Mouse (Mus musculus) MEL (cell line): ENCODE data around the gene Cela1. TPM values are rescaled to one million over a fixed set of nuclear protein-coding genes. Genes with fewer than 3 reads are reported as not detected.
A peak's percentile ranks its signal among the peaks of the same experiment; 100 is the strongest.

ENCODE experiments used
- DNase-seq: peaks from one replicate; pipeline ENCODE4 v3.0.0; 2011; ENCODE audit warnings: low read depth, low spot score
- H3K27ac ChIP-seq: 2 replicates; pipeline ENCODE4 v1.5.1; 2012; ENCODE audit warnings: low read depth, mild to moderate bottlenecking, control low read depth, low read length, moderate library complexity; ENCODE audit not compliant: control insufficient read depth
- H3K27me3 ChIP-seq, 2 experiments: fragments of 150-350 bp in 1 of 2; sonication (generic) in 1 of 2; 2 replicates each; pipeline ENCODE4 v1.6.1; 2012; ENCODE audit warnings: low read length in 2 of 2, mild to moderate bottlenecking in 2 of 2, improper control_type of control experiment in 1 of 2, moderate library complexity in 1 of 2; ENCODE audit not compliant: insufficient read depth in 2 of 2, control insufficient read depth in 1 of 2
- H3K36me3 ChIP-seq, 2 experiments: 2 replicates each; pipeline ENCODE4 v1.6.1; 2012 to 2014; ENCODE audit warnings: low read length in 2 of 2, improper control_type of control experiment in 1 of 2, inconsistent platforms in 1 of 2, mild to moderate bottlenecking in 1 of 2; ENCODE audit not compliant: insufficient read depth in 2 of 2, control insufficient read depth in 1 of 2
- H3K4me1 ChIP-seq, 2 experiments: fragments of 150-350 bp in 1 of 2; sonication (generic) in 1 of 2; 2 replicates each; pipeline ENCODE4 v1.6.1; 2012; ENCODE audit warnings: low read length in 2 of 2, improper control_type of control experiment in 1 of 2, mild to moderate bottlenecking in 1 of 2; ENCODE audit not compliant: insufficient read depth in 2 of 2, control insufficient read depth in 1 of 2
- H3K4me3 ChIP-seq, 2 experiments: fragments of 150-350 bp in 1 of 2; sonication (generic) in 1 of 2; 2 replicates each; pipeline ENCODE4 v1.5.1; 2012; ENCODE audit warnings: low read depth in 2 of 2, low read length in 2 of 2, mild to moderate bottlenecking in 2 of 2, moderate library complexity in 2 of 2, control low read depth in 1 of 2, improper control_type of control experiment in 1 of 2; ENCODE audit not compliant: control insufficient read depth in 1 of 2, insufficient read depth in 1 of 2
- H3K79me2 ChIP-seq: 2 replicates; pipeline ENCODE4 v1.6.1; 2012; ENCODE audit warnings: mild to moderate bottlenecking, low read length, moderate library complexity; ENCODE audit not compliant: control insufficient read depth, poor library complexity, insufficient read depth
- H3K9ac ChIP-seq: 2 replicates; pipeline ENCODE4 v1.6.1; 2012; ENCODE audit warnings: low read depth, mild to moderate bottlenecking, control low read depth, low read length, moderate library complexity; ENCODE audit not compliant: control insufficient read depth, poor library complexity, severe bottlenecking
- H3K9me3 ChIP-seq: fragments of 150-350 bp; sonication (generic); replicated peaks from 2 replicates; pipeline ENCODE4 v1.6.1; 2012; ENCODE audit warnings: mild to moderate bottlenecking, low read length, improper control_type of control experiment, moderate library complexity; ENCODE audit not compliant: insufficient read depth
- CHD1 ChIP-seq: IDR thresholded peaks from 2 replicates; pipeline ENCODE4 v1.6.1; 2012; ENCODE audit warnings: low read depth, mild to moderate bottlenecking, inconsistent platforms, low read length, improper control_type of control experiment
- GABPA ChIP-seq: IDR thresholded peaks from 2 replicates; pipeline ENCODE4 v1.6.1; 2012; ENCODE audit warnings: low read depth, mild to moderate bottlenecking, inconsistent platforms, low read length, improper control_type of control experiment, moderate library complexity
- JUND ChIP-seq: IDR thresholded peaks from 2 replicates; pipeline ENCODE4 v1.6.1; 2011; ENCODE audit warnings: low read depth, mild to moderate bottlenecking, improper control_type of control experiment, low read length
- MAX ChIP-seq: IDR thresholded peaks from 2 replicates; pipeline ENCODE4 v1.6.1; 2011; ENCODE audit warnings: low read length, improper control_type of control experiment
- MEF2A ChIP-seq: IDR thresholded peaks from 2 replicates; pipeline ENCODE4 v1.6.1; 2014; ENCODE audit warnings: low read depth, mild to moderate bottlenecking, inconsistent platforms, low read length, improper control_type of control experiment; ENCODE audit not compliant: poor library complexity, insufficient replicate concordance, severe bottlenecking; ENCODE audit errors: extremely low read depth
- MYC ChIP-seq: IDR thresholded peaks from 2 replicates; pipeline ENCODE4 v1.6.1; 2011; ENCODE audit warnings: low read depth, mild to moderate bottlenecking, low read length, improper control_type of control experiment, moderate library complexity
- NELFE ChIP-seq: IDR thresholded peaks from 2 replicates; pipeline ENCODE4 v1.6.1; 2011; ENCODE audit warnings: low read depth, low read length, improper control_type of control experiment
- POLR2AphosphoS5 ChIP-seq: IDR thresholded peaks from 2 replicates; pipeline ENCODE4 v1.6.1; 2012; ENCODE audit warnings: low read depth, borderline replicate concordance, mild to moderate bottlenecking, inconsistent platforms, low read length, moderate library complexity, mixed read lengths
- RAD21 ChIP-seq: IDR thresholded peaks from 2 replicates; pipeline ENCODE4 v1.6.1; 2011; ENCODE audit warnings: mild to moderate bottlenecking, low read depth, low read length, improper control_type of control experiment
- RCOR1 ChIP-seq: IDR thresholded peaks from 2 replicates; pipeline ENCODE4 v1.6.1; 2012; ENCODE audit warnings: low read depth, mild to moderate bottlenecking, inconsistent platforms, low read length, improper control_type of control experiment
- TBP ChIP-seq: IDR thresholded peaks from 2 replicates; pipeline ENCODE4 v1.8.0; 2011; ENCODE audit warnings: low read depth, low read length, improper control_type of control experiment
- ZC3H11A ChIP-seq: IDR thresholded peaks from 2 replicates; pipeline ENCODE4 v1.6.1; 2012; ENCODE audit warnings: low read depth, mild to moderate bottlenecking, inconsistent platforms, low read length, improper control_type of control experiment
- ZKSCAN1 ChIP-seq: IDR thresholded peaks from 2 replicates; pipeline ENCODE4 v1.6.1; 2012; ENCODE audit warnings: low read depth, mild to moderate bottlenecking, inconsistent platforms, low read length, improper control_type of control experiment, moderate library complexity
- polyA plus RNA-seq, 2 experiments: library from polyadenylated mRNA; stranded (reverse) in 1 of 2; unstranded in 1 of 2; fragments of >175 nt in 1 of 2; fragments of >200 nt in 1 of 2; gene quantifications; 2 replicates each; pipeline versions ENCODE4 v1.2.1 to v1.2.4; 2012; ENCODE audit warnings: low replicate concordance in 2 of 2, low read depth in 1 of 2; ENCODE audit not compliant: insufficient read length in 2 of 2, insufficient read depth in 1 of 2, missing spikeins in 1 of 2
- total RNA-seq: library from RNA; depleted of rRNA; stranded (reverse); fragments of 300-350 nt; gene quantifications from 2 replicates; pipeline ENCODE4 v1.2.3, GENCODE M21; 2012

Cela1 gene
- total and polyA plus RNA-seq, 3 experiments = 51.4 to 60.3 TPM; not detected in 1

DNA sequence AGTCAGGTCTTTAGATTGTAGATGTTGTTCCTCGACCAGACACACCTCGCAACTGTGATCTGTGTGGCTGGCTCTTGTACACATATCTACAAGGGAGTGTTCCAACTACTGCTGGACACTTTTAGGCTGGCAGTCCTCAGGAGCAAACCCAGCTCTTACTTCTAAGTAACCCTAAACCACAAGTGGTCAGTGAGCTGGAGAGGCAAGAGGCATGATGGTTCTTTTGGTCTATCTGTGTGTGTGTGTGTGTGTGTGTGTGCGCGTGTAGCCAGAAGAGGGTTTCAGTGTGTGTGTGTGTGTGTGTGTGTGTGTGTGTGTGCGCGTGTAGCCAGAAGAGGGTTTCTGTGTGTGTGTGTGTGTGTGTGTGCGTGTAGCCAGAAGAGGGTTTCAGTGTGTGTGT is 45.3 kb downstream of the Cela1 start:
- H3K27ac ChIP-seq = no peak overlapping the region
- peaks cover 0 to 3% of the 10 kb centered on the region in 2 experiments; a peak in 1 of 4 replicates for H3K4me1 ChIP-seq
- TF ChIP-seq RCOR1 (no peak), CHD1 (no peak), MYC (no peak)
- TF ChIP-seq, all 39 proteins: peak for 0
- no peak for DNase-seq
- Histone ChIP-seq H3K9ac (no peak overlapping the region), H3K27me3 (no peaks in the 10 kb centered on the region), H3K36me3 (peaks cover 0 to 20% of the 10 kb centered on the region in 2 experiments; a peak in 2 of 4 replicates), H3K79me2 (no peaks in the 10 kb centered on the region), H3K4me3 (no peak overlapping the region), H3K9me3 (no peaks in the 10 kb centered on the region)

- no peaks in the 10 kb centered on the region for H3K9me3 ChIP-seq
- H3K79me2 ChIP-seq = no peaks in the 10 kb centered on the region; the same call in 1 of the 2 replicates
- 0 out of 4 replicates have a peak, but pooled peaks cover 0 to 2% of the 10 kb centered on the region in 2 experiments for H3K27me3 ChIP-seq
- no peak for DNase-seq
- TF ChIP-seq RAD21 = no peak
- TF ChIP-seq POLR2AphosphoS5 = no peak
- TF ChIP-seq NELFE = no peak
- TF ChIP-seq ZKSCAN1 = no peak
- no peak for TF ChIP-seq MYC
- TF ChIP-seq MEF2A = no peak
- no peak for TF ChIP-seq JUND
- H3K36me3 ChIP-seq = peaks cover under 1 to 16% of the 10 kb centered on the region in 2 experiments; a peak in 3 of 4 replicates
- H3K4me3 ChIP-seq = no peak overlapping the region
- no peak overlapping the region for H3K27ac ChIP-seq
- peaks cover 0 to 7% of the 10 kb centered on the region in 2 experiments; a peak in 3 of 4 replicates for H3K4me1 ChIP-seq
- H3K9ac ChIP-seq = no peak overlapping the region
Measured at GRCm38 (mm10) chr15:100641226-100641810, 46.4 kb downstream of the Cela1 start.

DNA sequence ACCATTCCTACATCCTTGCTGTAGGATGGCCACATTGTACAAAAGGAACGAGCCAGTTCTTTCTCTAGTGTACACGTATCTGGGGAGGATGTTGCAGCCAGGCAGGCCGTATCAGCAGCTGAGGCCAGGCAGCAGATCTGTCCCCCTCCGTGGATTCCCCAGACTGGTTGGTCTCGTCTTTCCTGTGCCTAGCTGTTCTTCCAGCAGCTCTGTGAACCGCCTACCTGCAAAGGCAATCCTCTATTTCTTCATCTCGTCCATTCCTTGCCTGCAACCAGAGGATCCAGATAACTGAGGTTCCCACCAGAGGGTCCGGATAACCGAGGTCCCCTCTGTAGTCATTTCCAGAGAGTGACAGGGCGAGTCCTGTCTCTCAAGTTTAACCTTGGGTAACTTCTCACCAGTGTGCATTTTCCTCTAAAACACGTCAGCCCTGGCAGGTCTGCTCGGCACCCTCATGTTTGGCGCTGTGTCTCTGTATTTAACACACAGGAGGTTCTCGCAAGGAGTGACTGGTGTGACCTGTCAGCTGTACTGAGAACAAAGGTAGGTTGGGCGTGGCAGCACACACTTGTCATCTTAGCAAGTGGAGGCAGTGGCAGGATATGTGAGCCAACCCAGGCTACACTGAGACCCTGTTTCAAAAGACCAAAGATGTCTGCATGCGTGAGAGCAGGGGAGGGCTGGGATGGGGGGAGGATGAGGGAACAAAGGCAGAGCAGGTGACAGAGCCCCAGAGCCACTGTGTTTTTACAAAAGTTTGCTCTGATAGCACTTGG is 47.6 kb downstream of the Cela1 start:
- H3K36me3 ChIP-seq = peaks cover 9 to 12% of the 10 kb centered on the region in 2 experiments
- 0 out of 4 replicates have a peak, but pooled peaks cover 0 to 2% of the 10 kb centered on the region in 2 experiments for H3K27me3 ChIP-seq
- peaks cover 0 to 17% of the 10 kb centered on the region in 2 experiments for H3K4me1 ChIP-seq
- H3K9me3 ChIP-seq = no peaks in the 10 kb centered on the region
- no peak overlapping the region for H3K4me3 ChIP-seq
- no peak overlapping the region for H3K9ac ChIP-seq
- no peaks in the 10 kb centered on the region; the same call in 1 of the 2 replicates for H3K79me2 ChIP-seq
- TF ChIP-seq MAX = no peak
- TF ChIP-seq ZC3H11A = no peak
- 0 out of 2 replicates have a peak, but pooled peaks have one; percentile 17 for TF ChIP-seq POLR2AphosphoS5
- no peak for TF ChIP-seq TBP
- no peak for TF ChIP-seq GABPA
- TF ChIP-seq MEF2A = no peak
- TF ChIP-seq, all 39 proteins: peak for 1
- H3K27ac ChIP-seq = no peak overlapping the region
- DNase-seq = no peak
